In the genomic region with DNA sequence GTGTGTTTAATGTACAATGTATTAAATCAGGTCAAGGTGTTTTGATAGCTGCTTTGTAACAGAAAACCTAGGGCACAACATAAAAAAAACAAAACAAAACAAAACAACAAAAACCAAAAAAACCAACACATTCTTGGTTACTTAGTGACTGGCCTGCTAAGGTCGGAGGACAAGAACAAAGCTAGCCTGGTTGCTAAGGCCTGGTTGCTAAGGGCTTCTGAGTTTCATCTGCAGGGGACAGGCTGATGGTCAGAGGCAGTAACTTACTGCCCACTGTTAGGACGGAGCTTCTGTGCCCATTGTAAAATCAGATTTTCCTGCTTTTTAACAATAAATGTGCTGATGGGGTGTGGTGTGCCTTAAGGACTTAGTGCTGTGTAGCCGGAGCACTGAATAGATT, we compare ENCODE assay signal across 28 mouse cellular contexts.
DNase-seq lines count a peak whose midpoint lies in the region; ATAC-seq lines count a peak whose summit lies in the region.
"Had no signal": no experiment of that assay in that cellular context is flagged by ENCODE, and none has a peak within 500 bp of the region (broad histone marks: within the 10 kb centered on the region; RNA-seq: fewer than 3 reads in every experiment).

No protein-coding gene starts in this region.

- no peaks in the 10 kb centered on the region for H3K9me3 ChIP-seq in forebrain, embryonic 10.5 days
- no peaks in the 10 kb centered on the region for H3K9me3 ChIP-seq in forebrain, embryonic 12.5 days
- no peaks in the 10 kb centered on the region for H3K9me3 ChIP-seq in kidney, embryonic 14.5 days (ENCODE audit: control insufficient read depth, low read length)
- no peaks in the 10 kb centered on the region for H3K9me3 ChIP-seq in neural tube, embryonic 15.5 days (replicated peaks)
- H3K9me3 ChIP-seq: heart, embryonic 10.5 days; heart, embryonic 15.5 days; intestine, embryonic 15.5 days; neural tube, embryonic 12.5 days had no signal

- 40% methylated on average over 3 of the region's 3 CpGs for WGBS in forebrain, embryonic 10.5 days
- 30% methylated on average over 3 of the region's 3 CpGs for WGBS in forebrain, embryonic 12.5 days
- 61% methylated on average over 3 of the region's 3 CpGs for WGBS in kidney, embryonic 14.5 days
- 23% methylated on average over 3 of the region's 3 CpGs for WGBS in neural tube, embryonic 15.5 days

- H3K27ac ChIP-seq in forebrain, embryonic 10.5 days: no peak overlapping the region
- H3K27ac ChIP-seq in forebrain, embryonic 12.5 days: no peak overlapping the region
- no peak overlapping the region for H3K27ac ChIP-seq in kidney, embryonic 14.5 days (ENCODE audit: low read depth, low read length)
- H3K27ac ChIP-seq in neural tube, embryonic 15.5 days (replicated peaks): no peak overlapping the region
- H3K27ac ChIP-seq: heart, embryonic 10.5 days; heart, embryonic 15.5 days; hindbrain, postnatal 0 days; intestine, embryonic 15.5 days; liver, embryonic 14.5 days; macrophage; neural tube, embryonic 12.5 days had no signal

- peak; percentile 44 for DNase-seq in forebrain, embryonic 10.5 days (ENCODE audit: extremely low spot score, low spot score)
- no peak for DNase-seq in kidney, postnatal 14 days
- peak; percentile 32 for DNase-seq in neural tube, embryonic 10.5 days (ENCODE audit: extremely low spot score, low spot score)
- no peak for DNase-seq in adrenal gland, postnatal 10 days
- no peak for DNase-seq in heart, adult 9 months (ENCODE audit: low spot score in 2 of 2)
- DNase-seq: adrenal gland, adult 8-10 months; cerebellum, adult 11-12 months; cerebellum, adult 9-11 months; forebrain, postnatal 0 days; heart, postnatal 4 days; kidney, adult 8-10 months; kidney, postnatal 25 days; liver; lung, adult 2 months; lung, postnatal 10 days; thymus, adult 2 months; thymus, postnatal 36 days had no signal

- peaks cover 14% of the 10 kb centered on the region for H3K4me1 ChIP-seq in forebrain, embryonic 10.5 days
- peaks cover 3% of the 10 kb centered on the region; the same call in 1 of the 2 replicates for H3K4me1 ChIP-seq in forebrain, embryonic 12.5 days
- no peaks in the 10 kb centered on the region for H3K4me1 ChIP-seq in kidney, embryonic 14.5 days (ENCODE audit: control insufficient read depth, insufficient read depth, low read length)
- H3K4me1 ChIP-seq in neural tube, embryonic 15.5 days: no peaks in the 10 kb centered on the region
- H3K4me1 ChIP-seq: heart, embryonic 10.5 days; heart, embryonic 15.5 days; intestine, embryonic 15.5 days had no signal

- no peaks in the 10 kb centered on the region for H3K27me3 ChIP-seq in forebrain, embryonic 10.5 days (ENCODE audit: poor library complexity, severe bottlenecking)
- no peaks in the 10 kb centered on the region for H3K27me3 ChIP-seq in forebrain, embryonic 12.5 days
- no peaks in the 10 kb centered on the region for H3K27me3 ChIP-seq in kidney, embryonic 14.5 days (ENCODE audit: control insufficient read depth, insufficient read depth, low read length)
- H3K27me3 ChIP-seq in neural tube, embryonic 15.5 days (replicated peaks): no peaks in the 10 kb centered on the region
- H3K27me3 ChIP-seq: CH12.LX; heart, embryonic 15.5 days; intestine, embryonic 15.5 days; neural tube, embryonic 12.5 days had no signal

- H3K4me3 ChIP-seq in forebrain, embryonic 10.5 days: no peak overlapping the region
- no peak overlapping the region for H3K4me3 ChIP-seq in forebrain, embryonic 12.5 days (replicated peaks)
- no peak overlapping the region for H3K4me3 ChIP-seq in kidney, embryonic 14.5 days (ENCODE audit: low read length)
- H3K4me3 ChIP-seq in neural tube, embryonic 15.5 days (replicated peaks): no peak overlapping the region
- H3K4me3 ChIP-seq: heart, embryonic 10.5 days; heart, embryonic 15.5 days; intestine, embryonic 15.5 days; neural tube, embryonic 12.5 days had no signal

- no peak overlapping the region for H3K4me2 ChIP-seq in forebrain, embryonic 12.5 days
- no peak overlapping the region for H3K4me2 ChIP-seq in kidney, embryonic 14.5 days (replicated peaks; ENCODE audit: low read depth, low read length)
- no peak overlapping the region for H3K4me2 ChIP-seq in neural tube, embryonic 15.5 days
- H3K4me2 ChIP-seq: heart, embryonic 15.5 days; intestine, embryonic 15.5 days; neural tube, embryonic 12.5 days had no signal

- peaks cover 55% of the 10 kb centered on the region for H3K36me3 ChIP-seq in forebrain, embryonic 10.5 days (replicated peaks)
- H3K36me3 ChIP-seq in forebrain, embryonic 12.5 days (replicated peaks): peaks cover 29% of the 10 kb centered on the region
- peaks cover 28% of the 10 kb centered on the region for H3K36me3 ChIP-seq in kidney, embryonic 14.5 days (ENCODE audit: control insufficient read depth, insufficient read depth, low read length)
- peaks cover 31% of the 10 kb centered on the region for H3K36me3 ChIP-seq in neural tube, embryonic 15.5 days

- ATAC-seq in forebrain, embryonic 12.5 days (ENCODE audit: low FRiP score): no peak
- ATAC-seq in kidney, embryonic 14.5 days (ENCODE audit: low FRiP score, low TSS enrichment): no peak
- ATAC-seq in neural tube, embryonic 15.5 days (ENCODE audit: low FRiP score): no peak
- ATAC-seq: forebrain, postnatal 0 days; hindbrain, postnatal 0 days; intestine, embryonic 15.5 days had no signal

- H3K9ac ChIP-seq in forebrain, embryonic 12.5 days: no peak overlapping the region
- H3K9ac ChIP-seq in kidney, embryonic 14.5 days (ENCODE audit: low read depth, low read length): 0 out of 2 replicates have a peak overlapping the region, but pooled peaks have one; percentile 4
- no peak overlapping the region for H3K9ac ChIP-seq in neural tube, embryonic 15.5 days (replicated peaks)
- H3K9ac ChIP-seq: forebrain, postnatal 0 days; heart, embryonic 15.5 days; intestine, embryonic 15.5 days; liver, embryonic 14.5 days; neural tube, embryonic 12.5 days had no signal

Comparison
In these comparisons a context has a peak if more than half of its experiments do, and no peak if none do; other contexts are left out.
1. DNase-seq: peak in forebrain, embryonic 10.5 days (single experiment) and neural tube, embryonic 10.5 days (single experiment); none in kidney, postnatal 14 days (single experiment), adrenal gland, postnatal 10 days (single experiment) and heart, adult 9 months (0 of 2).